Mouse (Mus musculus) neural tube, embryonic 14.5 days (tissue): ENCODE measurements at regions not wholly inside any gene's neighbourhood (a gene's known extent, or its start where the extent isn't known, plus 50 kb on each side); places are given as distances from the start of the nearest gene placed in this dataset.

Source experiments
- ATAC-seq: fragments of 200-750 bp; cut with Nextera tagmentation; 2 replicates; pipeline ENCODE4 v1.8.0; 2017; ENCODE audit warnings: low read depth, mild to moderate bottlenecking, moderate TSS enrichment, moderate library complexity
- H3K27ac ChIP-seq: fragments of 300-500 bp; sonication (generic); 2 replicates; pipeline ENCODE4 v1.5.1; 2014; ENCODE audit warnings: low read depth, mild to moderate bottlenecking, control low read depth, low read length, moderate library complexity, mixed read lengths
- H3K27me3 ChIP-seq: fragments of 300-500 bp; sonication (generic); 2 replicates; pipeline ENCODE4 v1.6.1; 2014; ENCODE audit warnings: low read length; ENCODE audit not compliant: control insufficient read depth, insufficient read depth
- H3K36me3 ChIP-seq: fragments of 300-500 bp; sonication (generic); 2 replicates; pipeline ENCODE4 v1.6.1; 2014; ENCODE audit warnings: low read length, mixed read lengths; ENCODE audit not compliant: control insufficient read depth, insufficient read depth
- H3K4me1 ChIP-seq: fragments of 300-500 bp; sonication (generic); 2 replicates; pipeline ENCODE4 v1.6.1; 2014; ENCODE audit warnings: low read length; ENCODE audit not compliant: control insufficient read depth, insufficient read depth
- H3K4me2 ChIP-seq: fragments of 300-500 bp; sonication (generic); 2 replicates; pipeline ENCODE4 v1.6.1; 2014; ENCODE audit warnings: mild to moderate bottlenecking, low read depth, low read length, control low read depth
- H3K4me3 ChIP-seq: fragments of 300-500 bp; sonication (generic); 2 replicates; pipeline ENCODE4 v1.5.1; 2014; ENCODE audit warnings: low read depth, low read length, control low read depth, mixed read lengths
- H3K9ac ChIP-seq: fragments of 300-500 bp; sonication (generic); replicated peaks from 2 replicates; pipeline ENCODE4 v1.6.1; 2014; ENCODE audit warnings: low read depth, mild to moderate bottlenecking, control low read depth, low read length, mixed read lengths
- H3K9me3 ChIP-seq: fragments of 300-500 bp; sonication (generic); 2 replicates; pipeline ENCODE4 v1.6.1; 2016; ENCODE audit warnings: low read length; ENCODE audit not compliant: control insufficient read depth
- WGBS: fragments of 180-500 bp; shearing (Covaris S2); extraction: QIAGEN DNeasy Blood & Tissue Kit; methylation state at CpG from one replicate; pipeline ENCODE4 v1.1.7; 2014; 5-methylcytosine and 5-hydroxymethylcytosine counted together

- H3K27ac ChIP-seq: no peak overlapping the region
- H3K4me1 ChIP-seq: no peaks in the 10 kb centered on the region
- no peaks in the 10 kb centered on the region for H3K27me3 ChIP-seq
- no peak overlapping the region for H3K9ac ChIP-seq
- H3K36me3 ChIP-seq: no peaks in the 10 kb centered on the region
- no peak for ATAC-seq
- no peak overlapping the region for H3K4me2 ChIP-seq
- no peaks in the 10 kb centered on the region for H3K9me3 ChIP-seq
- 10% methylated on average over 1 of the region's 1 CpGs for WGBS
- H3K4me3 ChIP-seq: no peak overlapping the region
Measured at GRCm38 (mm10) chr5:64452668-64453334, 296.7 kb downstream of the Tbc1d1 start.

DNA sequence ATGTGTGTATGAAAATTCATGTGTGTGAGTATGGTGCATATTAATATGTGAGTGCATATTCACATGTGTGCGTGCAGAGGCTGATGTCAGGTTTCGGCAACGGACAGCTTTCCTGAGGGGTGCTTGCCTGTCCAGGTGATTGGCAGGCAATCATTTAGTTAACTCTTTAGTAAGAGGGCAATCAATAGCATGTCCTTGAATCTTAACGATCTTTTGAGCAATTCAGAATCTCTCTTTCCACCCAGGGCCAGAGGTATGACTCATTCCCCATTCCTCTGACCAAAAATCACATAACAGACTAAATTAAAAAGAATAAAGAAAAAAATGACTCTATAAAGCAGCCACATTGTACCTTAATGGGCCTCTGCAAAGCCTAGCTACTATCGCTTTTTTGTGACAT, 303.7 kb downstream of the Tbc1d1 start:
- H3K4me2 ChIP-seq: no peak overlapping the region
- H3K27me3 ChIP-seq: no peaks in the 10 kb centered on the region
- 89% methylated on average over 5 of the region's 5 CpGs for WGBS
- no peak overlapping the region for H3K9ac ChIP-seq
- no peaks in the 10 kb centered on the region for H3K9me3 ChIP-seq
- no peak overlapping the region for H3K27ac ChIP-seq
- H3K4me1 ChIP-seq: no peaks in the 10 kb centered on the region
- no peak overlapping the region for H3K4me3 ChIP-seq
- ATAC-seq: no peak
- no peaks in the 10 kb centered on the region for H3K36me3 ChIP-seq

DNA sequence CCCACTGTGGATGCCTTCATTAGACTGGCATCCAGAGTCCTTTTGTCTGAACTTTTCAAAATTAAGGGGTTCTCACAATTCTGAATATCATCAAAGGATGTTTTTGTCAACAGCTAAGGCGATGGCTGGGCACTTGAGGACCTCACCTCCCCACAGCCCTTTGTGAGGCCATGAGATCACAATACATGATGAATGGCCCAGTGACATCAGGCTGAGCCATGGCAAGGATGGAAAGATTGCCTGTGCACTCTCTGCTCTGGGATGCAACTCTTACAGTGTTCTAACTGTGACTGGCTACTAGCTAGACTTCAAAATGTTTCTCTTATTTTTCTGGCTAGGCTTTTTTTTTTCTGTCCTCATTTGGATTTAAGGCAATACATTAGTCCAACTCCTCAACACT, 304.8 kb downstream of the Tbc1d1 start:
- 24% methylated on average over 1 of the region's 1 CpGs for WGBS
- Histone ChIP-seq H3K9me3 (no peaks in the 10 kb centered on the region), H3K27me3 (no peaks in the 10 kb centered on the region), H3K4me1 (no peaks in the 10 kb centered on the region), H3K4me2 (no peak overlapping the region), H3K27ac (no peak overlapping the region), H3K4me3 (no peak overlapping the region), H3K9ac (no peak overlapping the region), H3K36me3 (no peaks in the 10 kb centered on the region)
- ATAC-seq: no peak

DNA sequence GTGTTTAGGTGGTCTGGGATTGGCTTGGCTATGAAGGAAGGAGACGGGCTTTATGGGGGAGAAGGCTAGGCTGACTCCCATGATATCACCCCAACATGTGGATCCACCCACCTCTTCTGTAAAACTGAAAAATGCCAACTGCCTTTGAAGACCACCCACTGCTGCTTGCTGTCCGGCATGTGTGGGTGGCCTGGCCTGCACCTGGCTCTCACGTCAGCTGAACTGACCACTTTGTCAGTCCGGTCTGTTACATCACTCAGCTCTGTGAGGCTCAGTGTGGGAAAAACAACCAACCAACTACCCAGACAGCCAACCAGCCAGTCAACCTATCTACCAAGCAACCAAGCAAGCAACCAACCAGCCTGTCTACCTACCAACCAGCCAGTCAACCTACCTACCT, 305.5 kb downstream of the Tbc1d1 start:
- Histone ChIP-seq H3K4me3 (no peak overlapping the region), H3K9ac (no peak overlapping the region), H3K27ac (no peak overlapping the region), H3K4me1 (no peaks in the 10 kb centered on the region), H3K36me3 (no peaks in the 10 kb centered on the region), H3K4me2 (no peak overlapping the region), H3K9me3 (no peaks in the 10 kb centered on the region), H3K27me3 (no peaks in the 10 kb centered on the region)
- 92% methylated on average over 4 of the region's 4 CpGs for WGBS
- ATAC-seq: no peak

- H3K4me1 ChIP-seq: no peaks in the 10 kb centered on the region
- H3K27ac ChIP-seq: no peak overlapping the region
- H3K36me3 ChIP-seq: no peaks in the 10 kb centered on the region
- no peak for ATAC-seq
- H3K27me3 ChIP-seq: no peaks in the 10 kb centered on the region
- H3K4me2 ChIP-seq: no peak overlapping the region
- 78% methylated on average over 3 of the region's 3 CpGs for WGBS
- H3K4me3 ChIP-seq: no peak overlapping the region
- H3K9me3 ChIP-seq: no peaks in the 10 kb centered on the region
- no peak overlapping the region for H3K9ac ChIP-seq
Measured at GRCm38 (mm10) chr5:64462411-64462810, 306.3 kb downstream of the Tbc1d1 start.

GRCm38 (mm10) chr5:64463570-64463969, 307.5 kb downstream of the Tbc1d1 start:
- Histone ChIP-seq H3K4me1 (no peaks in the 10 kb centered on the region), H3K4me2 (no peak overlapping the region), H3K9me3 (no peaks in the 10 kb centered on the region), H3K27me3 (no peaks in the 10 kb centered on the region), H3K27ac (no peak overlapping the region), H3K36me3 (no peaks in the 10 kb centered on the region), H3K4me3 (no peak overlapping the region), H3K9ac (no peak overlapping the region)
- 78% methylated on average over 5 of the region's 5 CpGs for WGBS
- ATAC-seq: no peak

- Histone ChIP-seq H3K9ac (no peak overlapping the region), H3K9me3 (no peaks in the 10 kb centered on the region), H3K4me1 (no peaks in the 10 kb centered on the region), H3K4me3 (no peak overlapping the region), H3K4me2 (no peak overlapping the region), H3K27ac (no peak overlapping the region), H3K36me3 (no peaks in the 10 kb centered on the region), H3K27me3 (no peaks in the 10 kb centered on the region)
- ATAC-seq: no peak
- 81% methylated on average over 3 of the region's 3 CpGs for WGBS
Measured at GRCm38 (mm10) chr5:64466320-64466719, 310.2 kb downstream of the Tbc1d1 start.

DNA sequence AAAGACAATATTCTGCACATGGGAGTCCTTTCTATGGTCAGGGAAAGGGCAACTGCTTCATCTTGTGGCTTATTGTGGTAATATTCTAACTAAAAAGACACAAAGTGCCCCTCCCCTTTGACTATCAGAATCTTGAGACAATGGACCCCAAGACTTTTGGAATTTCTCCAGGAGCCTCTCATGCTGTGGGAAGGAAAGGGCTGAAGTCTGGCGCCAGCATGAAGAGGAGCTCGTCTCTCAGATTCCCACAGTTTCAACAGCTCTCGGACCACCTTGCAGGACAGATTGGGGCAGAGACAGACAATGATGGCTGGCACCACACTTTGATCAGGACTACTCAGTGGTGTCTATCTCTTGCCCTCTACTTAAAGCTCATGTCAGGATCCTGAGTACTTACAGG, 311.8 kb downstream of the Tbc1d1 start:
- no peaks in the 10 kb centered on the region for H3K4me1 ChIP-seq
- no peak overlapping the region for H3K27ac ChIP-seq
- no peaks in the 10 kb centered on the region for H3K9me3 ChIP-seq
- no peak overlapping the region for H3K4me3 ChIP-seq
- no peak overlapping the region for H3K4me2 ChIP-seq
- no peak for ATAC-seq
- no peak overlapping the region for H3K9ac ChIP-seq
- H3K36me3 ChIP-seq: no peaks in the 10 kb centered on the region
- 84% methylated on average over 3 of the region's 3 CpGs for WGBS
- H3K27me3 ChIP-seq: no peaks in the 10 kb centered on the region

DNA sequence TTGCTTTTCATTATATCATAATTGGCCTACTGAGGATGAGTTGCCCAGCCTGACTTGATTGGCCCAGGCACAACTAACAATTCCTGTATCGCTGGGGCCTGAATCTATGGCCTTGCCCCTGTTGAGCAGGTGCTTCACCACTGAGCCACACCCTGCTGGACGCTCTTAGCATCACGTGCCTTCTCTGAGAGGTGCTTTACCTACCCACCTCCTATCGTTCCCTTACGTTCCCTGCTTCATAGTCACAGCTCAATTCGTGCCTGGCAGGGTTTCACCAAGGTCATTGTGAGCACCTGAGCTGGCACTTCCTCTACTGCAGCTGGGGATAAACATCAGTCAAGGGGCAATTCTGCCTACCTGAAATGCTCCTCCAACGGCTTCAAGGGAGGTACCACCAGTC, 312.2 kb downstream of the Tbc1d1 start:
- Histone ChIP-seq H3K4me3 (no peak overlapping the region), H3K9ac (no peak overlapping the region), H3K36me3 (no peaks in the 10 kb centered on the region), H3K27me3 (no peaks in the 10 kb centered on the region), H3K27ac (no peak overlapping the region), H3K9me3 (no peaks in the 10 kb centered on the region), H3K4me1 (no peaks in the 10 kb centered on the region), H3K4me2 (no peak overlapping the region)
- 86% methylated on average over 7 of the region's 7 CpGs for WGBS
- no peak for ATAC-seq
